Mouse (Mus musculus) heart, embryonic 13.5 days (tissue): ENCODE measurements around the gene Ptprc. TPM values are rescaled to one million over a fixed set of nuclear protein-coding genes. Genes with fewer than 3 reads are reported as not detected.

Experiments used
- ATAC-seq: fragments of 200-750 bp; cut with Nextera tagmentation; 2 replicates; pipeline ENCODE4 v1.8.0; 2017; ENCODE audit warnings: moderate TSS enrichment; ENCODE audit not compliant: insufficient number of reproducible peaks, low FRiP score, low TSS enrichment; ENCODE audit errors: extremely low read depth
- H3K27ac ChIP-seq: fragments of 300-500 bp; sonication (generic); replicated peaks from 2 replicates; pipeline ENCODE4 v1.5.1; 2015; ENCODE audit warnings: moderate library complexity, mild to moderate bottlenecking, inconsistent platforms
- H3K27me3 ChIP-seq: fragments of 300-500 bp; sonication (generic); replicated peaks from 2 replicates; pipeline ENCODE4 v1.6.1; 2015; ENCODE audit warnings: mild to moderate bottlenecking, inconsistent platforms
- H3K36me3 ChIP-seq: fragments of 300-500 bp; sonication (generic); 2 replicates; pipeline ENCODE4 v1.6.1; 2015; ENCODE audit warnings: mild to moderate bottlenecking, inconsistent platforms
- H3K4me1 ChIP-seq: fragments of 300-500 bp; sonication (generic); 2 replicates; pipeline ENCODE4 v1.6.1; 2015; ENCODE audit warnings: inconsistent platforms
- H3K4me2 ChIP-seq: fragments of 300-500 bp; sonication (generic); 2 replicates; pipeline ENCODE4 v1.6.1; 2015; ENCODE audit warnings: inconsistent platforms, mild to moderate bottlenecking, moderate library complexity
- H3K4me3 ChIP-seq: fragments of 300-500 bp; sonication (generic); 2 replicates; pipeline ENCODE4 v1.5.1; 2015; ENCODE audit warnings: moderate library complexity, mild to moderate bottlenecking, inconsistent platforms
- H3K9ac ChIP-seq: fragments of 300-500 bp; sonication (generic); 2 replicates; pipeline ENCODE4 v1.6.1; 2015; ENCODE audit warnings: inconsistent platforms, mild to moderate bottlenecking, moderate library complexity
- H3K9me3 ChIP-seq: fragments of 300-500 bp; sonication (generic); 2 replicates; pipeline ENCODE4 v1.6.1; 2016; ENCODE audit warnings: inconsistent platforms
- WGBS: fragments of 180-500 bp; shearing (Covaris S2); methylation state at CpG from one replicate; pipeline ENCODE4 v1.1.7; 2015; ENCODE audit warnings: mixed read lengths; 5-methylcytosine and 5-hydroxymethylcytosine counted together
- polyA plus RNA-seq: library from polyadenylated mRNA; unstranded; fragments of >200 nt; fragmentation: Nextera tagmentation; extraction: Ambion mirVana; gene quantifications from 2 replicates; pipeline ENCODE4 v1.2.1, GENCODE M21; 2015

The Ptprc gene
- polyA plus RNA-seq, 1 experiment from 2014 or later, result 1.4 TPM

DNA sequence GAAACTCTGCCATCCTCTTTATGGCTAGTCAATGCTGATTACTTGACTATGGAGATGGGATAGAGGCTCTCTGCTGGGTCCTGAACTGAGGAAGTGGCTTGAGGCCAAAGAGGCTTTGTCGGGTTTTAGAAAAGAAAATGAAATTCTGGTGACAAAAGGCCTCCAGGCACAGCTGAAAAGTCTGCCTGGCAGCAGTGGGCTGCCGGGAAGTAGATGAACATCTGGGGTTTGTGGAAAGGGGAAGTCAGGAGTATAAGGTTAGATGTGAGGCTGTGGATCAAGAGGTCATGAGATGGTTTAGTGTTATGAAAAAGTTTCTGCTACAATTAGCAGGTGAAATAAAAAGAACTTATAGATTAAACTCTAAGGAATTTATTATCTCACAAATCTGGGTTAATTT is 29.9 kb downstream of the Ptprc start:
- H3K9me3 ChIP-seq, result no peaks in the 10 kb centered on the region
- WGBS, result 65% methylated on average over 2 of the region's 2 CpGs
- H3K4me1 ChIP-seq, result no peaks in the 10 kb centered on the region
- H3K27me3 ChIP-seq, result no peaks in the 10 kb centered on the region
- no peak overlapping the region for H3K9ac ChIP-seq
- no peak for ATAC-seq
- no peak overlapping the region for H3K27ac ChIP-seq
- H3K4me3 ChIP-seq, result no peak overlapping the region
- no peak overlapping the region for H3K4me2 ChIP-seq
- no peaks in the 10 kb centered on the region for H3K36me3 ChIP-seq

DNA sequence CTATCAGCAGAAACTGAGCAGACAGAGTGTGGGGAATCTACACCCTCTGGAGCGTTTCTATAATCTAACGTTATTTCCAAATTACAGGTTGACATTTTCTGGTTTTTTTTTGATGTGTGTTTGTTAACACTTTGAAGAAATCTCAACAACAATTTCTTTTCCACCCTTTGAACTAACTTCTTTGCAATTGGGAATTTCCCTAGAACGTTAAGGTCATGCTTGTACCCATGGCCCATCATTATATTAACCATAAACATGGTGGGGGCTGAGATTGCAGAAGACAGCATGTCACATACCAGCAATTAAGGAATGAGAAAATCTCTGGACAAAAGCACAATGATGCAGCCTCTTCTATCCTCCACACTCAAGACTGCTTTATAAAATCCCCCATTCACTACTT is 30.4 kb downstream of the Ptprc start:
- Histone ChIP-seq H3K9me3 (no peaks in the 10 kb centered on the region), H3K4me1 (no peaks in the 10 kb centered on the region), H3K36me3 (no peaks in the 10 kb centered on the region), H3K9ac (no peak overlapping the region), H3K27me3 (no peaks in the 10 kb centered on the region), H3K4me2 (no peak overlapping the region), H3K27ac (no peak overlapping the region), H3K4me3 (no peak overlapping the region)
- ATAC-seq, result no peak
- 70% methylated on average over 3 of the region's 3 CpGs for WGBS

DNA sequence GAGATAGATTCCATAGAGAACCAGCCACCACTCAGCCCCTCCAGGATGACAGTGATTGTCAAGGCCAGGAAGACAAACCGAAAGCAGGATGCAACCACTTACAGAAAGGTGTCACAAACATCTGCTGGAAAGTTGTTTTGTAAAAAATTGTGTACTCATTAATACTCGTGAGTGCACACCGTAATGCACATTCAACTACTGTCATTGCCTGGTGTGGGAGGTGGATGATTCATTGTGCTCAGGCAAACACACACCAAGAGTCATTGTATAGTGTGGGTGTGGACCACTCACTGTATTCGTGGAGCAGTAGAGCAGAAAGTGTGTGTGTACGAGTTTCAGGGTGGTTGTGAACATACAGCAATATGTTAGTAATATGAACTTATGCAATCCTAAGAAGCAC is 31.1 kb downstream of the Ptprc start:
- H3K36me3 ChIP-seq, result no peaks in the 10 kb centered on the region
- WGBS, result 67% methylated on average over 5 of the region's 5 CpGs
- no peak overlapping the region for H3K4me2 ChIP-seq
- no peak overlapping the region for H3K9ac ChIP-seq
- no peak overlapping the region for H3K27ac ChIP-seq
- no peaks in the 10 kb centered on the region for H3K4me1 ChIP-seq
- H3K4me3 ChIP-seq, result no peak overlapping the region
- H3K27me3 ChIP-seq, result no peaks in the 10 kb centered on the region
- no peak for ATAC-seq
- no peaks in the 10 kb centered on the region for H3K9me3 ChIP-seq

DNA sequence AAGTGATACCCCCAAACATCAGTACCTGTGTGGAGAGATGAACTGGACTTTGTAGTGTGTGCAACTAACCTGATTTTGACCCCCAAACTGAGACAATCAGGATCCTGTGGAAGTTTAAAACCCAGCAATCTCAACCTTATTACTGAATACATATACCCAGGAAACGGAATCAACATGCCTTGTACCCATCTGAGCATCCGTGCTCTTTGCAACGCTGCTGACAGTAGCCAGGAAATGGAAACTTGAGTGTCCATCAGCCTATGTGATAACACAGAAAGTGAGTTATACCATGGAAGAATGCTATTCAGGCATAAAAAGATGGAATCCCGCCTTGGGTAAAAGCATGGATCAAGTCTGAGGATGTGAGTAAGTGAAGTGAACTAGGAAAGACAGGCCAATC is 34.7 kb downstream of the Ptprc start:
- no peaks in the 10 kb centered on the region for H3K9me3 ChIP-seq
- H3K4me1 ChIP-seq, result 0 out of 2 replicates have a peak, but pooled peaks cover 5% of the 10 kb centered on the region
- WGBS, result 70% methylated on average over 4 of the region's 4 CpGs
- H3K4me2 ChIP-seq, result no peak overlapping the region
- no peaks in the 10 kb centered on the region for H3K36me3 ChIP-seq
- H3K27me3 ChIP-seq, result no peaks in the 10 kb centered on the region
- H3K9ac ChIP-seq, result no peak overlapping the region
- ATAC-seq, result no peak
- H3K4me3 ChIP-seq, result no peak overlapping the region
- no peak overlapping the region for H3K27ac ChIP-seq

DNA sequence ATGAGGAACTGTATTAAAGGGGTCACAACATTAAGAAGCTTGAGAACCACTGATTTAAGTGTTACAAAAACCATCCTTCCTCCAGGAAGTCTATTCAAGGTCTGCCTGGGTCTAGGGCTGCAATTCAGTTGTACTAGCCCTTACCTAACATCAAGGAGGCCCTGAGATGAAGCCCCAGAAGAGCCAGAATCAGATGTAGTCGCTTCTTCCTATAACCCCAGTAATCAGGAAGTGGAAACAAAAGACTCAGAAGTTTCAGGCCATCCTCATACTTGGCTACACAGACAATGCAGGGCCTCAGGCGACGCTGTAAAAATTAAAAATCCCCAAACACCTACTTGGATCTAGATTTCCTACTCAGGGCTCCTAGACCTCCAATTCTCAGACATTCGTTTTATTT is 37.8 kb downstream of the Ptprc start:
- Histone ChIP-seq H3K36me3 (no peaks in the 10 kb centered on the region), H3K4me2 (no peak overlapping the region), H3K4me1 (0 out of 2 replicates have a peak, but pooled peaks cover 5% of the 10 kb centered on the region), H3K4me3 (no peak overlapping the region), H3K9ac (no peak overlapping the region), H3K9me3 (no peaks in the 10 kb centered on the region), H3K27ac (no peak overlapping the region), H3K27me3 (no peaks in the 10 kb centered on the region)
- WGBS, result 78% methylated on average over 4 of the region's 4 CpGs
- no peak for ATAC-seq

DNA sequence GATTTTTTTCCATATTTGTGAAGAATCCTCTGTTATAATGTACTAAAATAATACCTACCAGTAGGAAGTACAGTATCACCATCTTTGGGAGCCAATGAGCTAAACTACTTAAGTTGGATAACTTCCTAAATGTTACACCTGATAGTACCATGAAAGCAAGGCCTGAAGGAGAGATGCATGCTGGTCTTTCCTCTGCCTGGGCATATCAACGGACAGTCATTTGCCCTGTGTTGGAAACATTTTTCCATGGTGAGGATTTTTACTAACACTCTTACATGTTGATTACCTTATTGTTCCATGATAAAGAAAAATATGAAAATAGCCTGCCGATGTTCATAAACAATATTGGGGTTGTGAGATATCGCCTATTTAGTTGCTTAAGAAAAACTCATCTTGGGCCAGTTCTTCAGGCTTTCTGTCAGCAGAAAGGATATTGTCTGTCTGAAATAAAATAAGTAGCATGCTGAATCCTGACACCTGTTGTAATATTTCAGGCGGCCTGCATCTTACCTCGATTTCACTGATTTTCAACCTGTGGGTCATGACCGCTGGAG is 38.4 kb downstream of the Ptprc start:
- Histone ChIP-seq H3K9ac (no peak overlapping the region), H3K4me3 (no peak overlapping the region), H3K27ac (no peak overlapping the region), H3K27me3 (no peaks in the 10 kb centered on the region), H3K4me2 (no peak overlapping the region), H3K9me3 (no peaks in the 10 kb centered on the region), H3K4me1 (0 out of 2 replicates have a peak, but pooled peaks cover 5% of the 10 kb centered on the region), H3K36me3 (no peaks in the 10 kb centered on the region)
- no peak for ATAC-seq
- 86% methylated on average over 6 of the region's 6 CpGs for WGBS

DNA sequence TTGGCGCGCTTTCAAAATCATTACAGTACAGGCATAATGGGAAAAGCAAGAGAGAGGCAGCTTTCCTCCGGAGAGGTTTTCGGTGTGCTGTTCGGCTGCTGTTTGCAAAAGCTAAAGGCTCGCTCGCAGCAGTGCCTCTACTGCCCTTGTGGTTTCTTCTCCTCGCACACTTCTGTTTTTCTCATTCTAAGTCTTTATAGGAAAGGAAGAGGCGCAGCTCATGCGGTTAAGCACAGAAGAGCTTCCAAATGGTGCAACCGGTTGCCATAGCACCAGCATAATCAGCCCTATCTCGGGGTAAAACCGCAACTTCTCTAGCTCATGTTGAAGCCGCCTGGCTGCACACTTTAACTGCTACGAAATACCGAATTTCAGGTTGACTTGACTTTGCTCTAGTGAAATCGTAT is 39.1 kb downstream of the Ptprc start:
- 42% methylated on average over 17 of the region's 17 CpGs for WGBS
- no peak overlapping the region for H3K27ac ChIP-seq
- H3K9ac ChIP-seq, result 0 out of 2 replicates have a peak overlapping the region, but pooled peaks have one; percentile 37
- no peaks in the 10 kb centered on the region for H3K36me3 ChIP-seq
- H3K27me3 ChIP-seq, result no peaks in the 10 kb centered on the region
- peak overlapping the region; percentile 62 for H3K4me2 ChIP-seq
- H3K4me1 ChIP-seq, result 0 out of 2 replicates have a peak, but pooled peaks cover 5% of the 10 kb centered on the region
- no peak for ATAC-seq
- no peaks in the 10 kb centered on the region for H3K9me3 ChIP-seq
- peak overlapping the region; percentile 32 for H3K4me3 ChIP-seq

DNA sequence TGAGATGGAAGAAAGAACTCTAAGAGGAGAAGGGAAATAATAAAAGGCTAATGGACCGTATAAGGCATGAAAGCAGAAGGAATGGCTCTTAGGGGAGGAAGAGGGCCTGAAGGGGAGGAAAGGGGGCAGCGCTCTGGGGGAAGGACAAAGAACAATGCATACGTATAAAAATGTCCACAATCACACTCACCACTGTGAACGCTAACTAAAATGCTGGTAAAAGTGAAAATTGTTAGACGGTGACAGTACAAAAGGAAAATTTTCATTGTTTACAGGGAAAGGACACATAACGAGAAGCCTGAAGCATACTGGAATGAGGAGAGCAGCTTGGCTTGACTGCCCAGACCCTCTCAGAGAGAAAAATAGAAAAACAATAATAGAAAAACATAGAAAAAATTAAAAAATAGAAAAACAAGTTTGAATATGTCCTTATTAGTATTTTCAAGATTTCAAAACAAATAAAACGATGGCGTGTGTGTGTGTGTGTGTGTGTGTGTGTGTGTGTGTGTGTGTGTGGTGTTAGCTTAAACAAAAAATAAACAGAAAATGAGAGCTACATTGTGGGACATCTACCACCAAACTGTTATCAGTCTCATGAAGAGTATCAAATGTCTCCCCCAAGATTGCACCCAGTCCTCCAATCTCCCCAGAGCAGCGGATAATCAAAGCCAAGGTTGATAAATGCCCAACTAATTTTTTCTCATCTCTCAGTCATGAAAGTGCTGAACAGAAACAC is 39.7 kb downstream of the Ptprc start:
- H3K4me3 ChIP-seq, result peak overlapping the region; percentile 32
- no peak overlapping the region for H3K27ac ChIP-seq
- 0 out of 2 replicates have a peak, but pooled peaks cover 5% of the 10 kb centered on the region for H3K4me1 ChIP-seq
- WGBS, result 73% methylated on average over 9 of the region's 9 CpGs
- H3K9me3 ChIP-seq, result no peaks in the 10 kb centered on the region
- no peaks in the 10 kb centered on the region for H3K36me3 ChIP-seq
- no peaks in the 10 kb centered on the region for H3K27me3 ChIP-seq
- ATAC-seq, result no peak
- H3K4me2 ChIP-seq, result peak overlapping the region; percentile 62
- H3K9ac ChIP-seq, result no peak overlapping the region

DNA sequence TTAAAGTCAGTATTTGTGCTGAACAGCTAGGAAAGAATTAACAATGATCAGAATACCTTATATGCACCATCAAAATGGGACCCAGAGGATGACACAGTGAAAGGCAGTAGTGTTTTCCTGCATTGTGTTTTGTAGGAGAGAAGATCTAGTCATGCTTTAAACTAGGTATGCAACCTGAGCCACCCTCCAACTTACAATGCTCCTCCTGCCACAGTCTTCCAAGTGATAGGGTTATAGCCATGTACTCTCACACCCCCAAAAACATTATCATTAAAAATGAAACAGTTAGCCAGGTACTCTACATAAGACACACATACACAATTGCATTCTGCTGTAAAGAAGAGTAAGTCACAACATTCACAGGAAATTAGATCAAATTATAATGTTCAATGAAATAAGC is 40.4 kb downstream of the Ptprc start:
- 0 out of 2 replicates have a peak, but pooled peaks cover 5% of the 10 kb centered on the region for H3K4me1 ChIP-seq
- no peak for ATAC-seq
- no peak overlapping the region for H3K27ac ChIP-seq
- H3K9me3 ChIP-seq, result no peaks in the 10 kb centered on the region
- no peaks in the 10 kb centered on the region for H3K36me3 ChIP-seq
- H3K27me3 ChIP-seq, result no peaks in the 10 kb centered on the region
- H3K9ac ChIP-seq, result no peak overlapping the region
- H3K4me2 ChIP-seq, result no peak overlapping the region
- H3K4me3 ChIP-seq, result no peak overlapping the region

DNA sequence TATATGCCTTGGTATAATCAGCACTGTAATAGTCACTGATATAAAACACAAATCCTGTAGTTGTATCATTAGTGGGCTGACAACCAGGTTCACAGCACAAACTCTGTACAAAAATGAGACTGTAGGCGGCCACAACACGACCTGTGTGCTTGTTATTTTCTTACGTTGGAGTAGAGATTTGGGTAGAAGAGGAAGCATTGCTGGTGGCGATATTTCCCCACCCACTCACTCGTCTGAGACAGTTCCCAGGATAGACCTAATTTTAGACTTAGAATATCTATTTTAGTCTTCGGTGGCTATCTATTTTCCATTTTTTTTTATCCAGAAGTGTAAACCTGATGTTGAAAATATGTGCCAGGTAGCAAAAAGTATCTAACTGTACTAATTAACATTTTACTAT is 41.2 kb downstream of the Ptprc start:
- 56% methylated on average over 6 of the region's 6 CpGs for WGBS
- H3K36me3 ChIP-seq, result no peaks in the 10 kb centered on the region
- no peak overlapping the region for H3K4me3 ChIP-seq
- H3K27ac ChIP-seq, result no peak overlapping the region
- no peak overlapping the region for H3K9ac ChIP-seq
- H3K9me3 ChIP-seq, result no peaks in the 10 kb centered on the region
- 0 out of 2 replicates have a peak, but pooled peaks cover 5% of the 10 kb centered on the region for H3K4me1 ChIP-seq
- ATAC-seq, result no peak
- no peaks in the 10 kb centered on the region for H3K27me3 ChIP-seq
- no peak overlapping the region for H3K4me2 ChIP-seq

DNA sequence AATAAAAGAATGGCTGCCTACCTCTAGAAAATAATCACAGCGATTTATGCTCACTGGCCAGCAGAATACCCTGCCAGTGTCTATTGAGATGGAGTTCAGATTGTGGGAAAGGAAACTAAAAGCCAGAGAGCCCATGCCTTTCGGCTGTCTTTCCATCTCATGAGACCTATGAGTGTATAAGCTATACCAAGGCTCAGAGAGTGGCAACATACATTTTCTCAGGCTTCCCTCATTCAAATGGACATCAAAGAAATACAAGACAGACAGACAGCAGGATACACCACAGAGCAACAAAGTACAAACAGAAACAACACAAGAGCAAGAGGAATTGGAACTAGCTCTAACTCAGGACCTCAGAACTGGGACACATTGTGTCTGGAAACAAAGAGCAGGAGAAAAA is 43.8 kb downstream of the Ptprc start:
- no peaks in the 10 kb centered on the region for H3K36me3 ChIP-seq

DNA sequence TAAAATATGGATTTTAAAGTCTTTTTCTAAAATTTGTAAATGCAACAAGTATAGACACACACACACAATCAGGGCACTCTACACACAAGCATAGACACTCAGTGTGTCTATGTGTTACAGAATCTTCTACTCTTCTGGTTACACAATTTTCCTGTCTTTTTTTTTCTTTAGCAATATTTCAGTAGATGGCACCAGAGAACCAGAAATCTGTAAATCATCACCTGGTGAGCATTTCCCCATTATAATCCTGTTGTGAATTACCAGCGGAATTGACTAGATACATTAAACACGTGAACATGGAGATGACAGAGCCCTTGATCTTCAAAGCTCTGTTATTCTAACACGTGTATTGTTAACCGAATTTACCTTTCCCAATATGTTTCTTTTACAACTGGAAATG is 45.4 kb downstream of the Ptprc start:
- 58% methylated on average over 4 of the region's 4 CpGs for WGBS
- H3K4me1 ChIP-seq, result peaks cover 9% of the 10 kb centered on the region; the same call in 1 of the 2 replicates
- no peak overlapping the region for H3K27ac ChIP-seq
- H3K4me2 ChIP-seq, result no peak overlapping the region
- ATAC-seq, result no peak
- H3K36me3 ChIP-seq, result no peaks in the 10 kb centered on the region
- no peaks in the 10 kb centered on the region for H3K27me3 ChIP-seq
- no peak overlapping the region for H3K9ac ChIP-seq
- H3K9me3 ChIP-seq, result no peaks in the 10 kb centered on the region
- no peak overlapping the region for H3K4me3 ChIP-seq

More for the DNA sequence above, 43.8 kb downstream of the Ptprc start:
- WGBS, result 72% methylated on average over 2 of the region's 2 CpGs
- Histone ChIP-seq H3K4me2 (no peak overlapping the region), H3K27ac (no peak overlapping the region), H3K4me1 (peaks cover 10% of the 10 kb centered on the region; the same call in 1 of the 2 replicates), H3K9me3 (no peaks in the 10 kb centered on the region), H3K27me3 (no peaks in the 10 kb centered on the region), H3K4me3 (no peak overlapping the region), H3K9ac (no peak overlapping the region)
- no peak for ATAC-seq
